Comparison of ENCODE assay signal across 8 mouse cellular contexts in the genomic region with DNA sequence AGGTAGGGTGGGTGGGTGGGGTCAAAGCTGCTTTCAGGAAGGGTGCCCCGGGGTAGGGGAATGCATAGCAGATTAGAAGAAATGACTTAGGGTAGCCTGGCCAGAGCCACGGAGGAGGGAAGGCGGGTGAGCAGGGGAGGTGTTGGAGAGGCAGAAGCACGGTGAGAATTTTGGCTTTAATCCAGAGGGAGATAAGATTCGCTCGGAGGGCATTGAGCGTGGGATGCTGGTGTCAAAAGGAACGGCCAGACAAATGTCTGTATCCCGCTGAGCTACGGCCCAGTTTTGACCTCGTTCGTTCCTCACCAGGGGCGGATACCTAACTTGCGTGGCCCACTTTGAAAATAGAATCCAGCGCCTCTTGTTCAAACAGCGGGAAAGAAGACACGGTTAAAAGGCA. TPM values are rescaled to one million over a fixed set of nuclear protein-coding genes. Genes with fewer than 3 reads are reported as not detected.
DNase-seq lines count a peak whose midpoint lies in the region; ATAC-seq lines count a peak whose summit lies in the region.

No protein-coding gene starts in this region.

- no peak overlapping the region for H3K27ac ChIP-seq in lung, embryonic 16.5 days (ENCODE audit: low read length)
- no peak overlapping the region for H3K27ac ChIP-seq in hindbrain, embryonic 12.5 days

- H3K9me3 ChIP-seq in lung, embryonic 16.5 days (ENCODE audit: control insufficient read depth, low read length): no peaks in the 10 kb centered on the region
- H3K9me3 ChIP-seq in hindbrain, embryonic 12.5 days (replicated peaks): no peaks in the 10 kb centered on the region

- no peak overlapping the region for H3K9ac ChIP-seq in lung, embryonic 16.5 days (ENCODE audit: low read length)
- no peak overlapping the region for H3K9ac ChIP-seq in hindbrain, embryonic 12.5 days

- peaks cover 17% of the 10 kb centered on the region for H3K4me1 ChIP-seq in lung, embryonic 16.5 days (replicated peaks; ENCODE audit: control insufficient read depth, insufficient read depth, low read length)
- H3K4me1 ChIP-seq in hindbrain, embryonic 12.5 days: peaks cover 8% of the 10 kb centered on the region

- 16% methylated on average over 17 of the region's 17 CpGs for WGBS in lung, embryonic 16.5 days
- 6% methylated on average over 17 of the region's 17 CpGs for WGBS in hindbrain, embryonic 12.5 days

- peak overlapping the region; percentile 6; the same call in 1 of the 2 replicates for H3K4me3 ChIP-seq in lung, embryonic 16.5 days (ENCODE audit: low read length)
- 0 out of 2 replicates have a peak overlapping the region, but pooled peaks have one; percentile 6 for H3K4me3 ChIP-seq in hindbrain, embryonic 12.5 days

- no peak for DNase-seq in lung, postnatal 10 days
- peak; percentile 58 for DNase-seq in embryo, embryonic 11 days
- DNase-seq in urinary bladder, postnatal 25 days (ENCODE audit: low spot score): no peak
- DNase-seq in gastrocnemius, postnatal 25 days: no peak
- DNase-seq in left cerebral cortex, postnatal 14 days (ENCODE audit: low spot score in 2 of 2): no peak

- intact Hi-C loops in left cerebral cortex, postnatal 14 days (cut with DNase I): no loop called here

- no peaks in the 10 kb centered on the region for H3K27me3 ChIP-seq in lung, embryonic 16.5 days (ENCODE audit: control insufficient read depth, insufficient read depth, low read depth, low read length)
- H3K27me3 ChIP-seq in hindbrain, embryonic 12.5 days: peaks cover 5% of the 10 kb centered on the region; the same call in 1 of the 2 replicates

- peak; percentile 31 for ATAC-seq in lung, embryonic 16.5 days (ENCODE audit: low read depth)
- no peak for ATAC-seq in hindbrain, embryonic 12.5 days (ENCODE audit: low FRiP score)
- ATAC-seq in megakaryocyte progenitor cell, adult 5-6 weeks (replicated peaks; ENCODE audit: poor library complexity): peak; percentile 28; the same call in 1 of the 2 replicates

- peak overlapping the region; percentile 42 for H3K4me2 ChIP-seq in lung, embryonic 16.5 days (ENCODE audit: low read depth, low read length)
- H3K4me2 ChIP-seq in hindbrain, embryonic 12.5 days (replicated peaks): peak overlapping the region; percentile 45

- no peaks in the 10 kb centered on the region for H3K36me3 ChIP-seq in lung, embryonic 16.5 days (ENCODE audit: control insufficient read depth, insufficient read depth, low read length)
- H3K36me3 ChIP-seq in hindbrain, embryonic 12.5 days: no peaks in the 10 kb centered on the region

RNA-seq across cellular contexts. Expression of a gene that starts 23.8 kb away (rescaled TPM):
- 79.3 and 80.3 TPM in 2 replicates for polyA plus RNA-seq in lung, embryonic 16.5 days (2015; fragmentation: Nextera tagmentation; extraction: Ambion mirVana)
- polyA plus RNA-seq in hindbrain, embryonic 12.5 days (2016; fragmentation: Nextera tagmentation; extraction: Ambion mirVana): 38.3 and 39.6 TPM in 2 replicates
- total RNA-seq in megakaryocyte progenitor cell, adult 5-6 weeks (2015): 23.6 and 24.7 TPM in 2 replicates
- 19.7 and 19.9 TPM in 2 replicates for total RNA-seq in megakaryocyte progenitor cell, adult 5-6 weeks (2017)
- total RNA-seq in gastrocnemius, postnatal 25 days (2021): 10 to 100 TPM; 17.9 to 21.9 TPM
- total RNA-seq in left cerebral cortex, postnatal 14 days (2021): 100 to 1,000 TPM in 1 of 2 experiments, 10 to 100 TPM in 1; 88.7 to 113 TPM
